Mouse (Mus musculus) small intestine, adult 2 months (tissue): ENCODE measurements around the gene Faah.

Source experiments
- CTCF ChIP-seq: fragments of 200-500 bp; IDR thresholded peaks from 2 replicates; pipeline ENCODE4 v1.5.1; 2012; ENCODE audit warnings: low read depth, mild to moderate bottlenecking, control low read depth, inconsistent platforms, low read length, moderate library complexity, mixed read lengths; ENCODE audit not compliant: insufficient replicate concordance, insufficient read length; ENCODE audit errors: extremely low read depth
- POLR2A ChIP-seq: fragments of 200-500 bp; IDR thresholded peaks from 2 replicates; pipeline ENCODE4 v1.6.1; 2012; ENCODE audit warnings: low read depth, mild to moderate bottlenecking, control low read depth, inconsistent platforms, low read length, moderate library complexity

- no peak for TF ChIP-seq CTCF
- no peak for TF ChIP-seq POLR2A
These were observed 15.6 kb upstream of the Faah start for GRCm38 (mm10) chr4:116033374-116033773.
